Mouse (Mus musculus): ENCODE results near the gene Foxe3. TPM values are rescaled to one million over a fixed set of nuclear protein-coding genes. Genes with fewer than 3 reads are reported as not detected.
A peak's percentile ranks its signal among the peaks of the same experiment; 100 is the strongest.
"Not testable (repeated sequence)": the region's sequence is repeated elsewhere in the genome, so short reads cannot be mapped to it uniquely, and the experiment has no call there.

The Foxe3 gene
- not detected in 2 replicates for polyA plus RNA-seq (2015; fragmentation: Nextera tagmentation; extraction: Ambion mirVana)

DNA sequence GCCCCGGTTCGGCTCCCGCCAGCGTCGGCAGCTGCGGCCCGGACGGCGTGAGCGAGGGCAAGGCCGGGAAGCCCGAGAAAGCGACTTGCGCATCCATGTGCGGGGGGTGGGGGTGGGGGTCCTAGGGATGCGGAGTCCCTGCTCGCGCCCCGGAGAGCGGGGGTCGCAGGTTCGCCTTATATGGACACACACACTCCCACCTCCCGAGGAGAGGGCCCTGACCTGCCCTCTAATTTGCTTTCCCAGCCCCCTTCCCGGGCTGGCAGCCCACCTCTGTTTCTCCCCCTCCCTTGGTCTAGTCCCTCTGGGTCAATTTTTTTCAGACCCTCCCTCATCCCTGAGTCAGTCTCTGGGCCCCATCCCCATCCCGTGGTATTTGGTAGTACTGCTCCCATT is at the start of gene Foxe3:
Gene Foxe3, minus strand, starts transcription at position 97 of the 396 bp plus-strand sequence.
- Histone ChIP-seq H3K27me3 (peaks cover 88% of the 10 kb centered on the region), H3K4me3 (peak within 1 kb of the TSS; percentile 36), H3K4me2 (peak within 1 kb of the TSS; percentile 59), H3K9me3 (replicated peaks) (no peaks in the 10 kb centered on the region), H3K4me1 (peaks cover 11% of the 10 kb centered on the region), H3K9ac (no peak within 1 kb of the TSS), H3K27ac (no peak within 1 kb of the TSS), H3K36me3 (ENCODE audit: poor library complexity, severe bottlenecking) (no peaks in the 10 kb centered on the region)
- ATAC-seq: peak; percentile 43; the same call in 1 of the 2 replicates
- WGBS: 0% methylated on average over 20 of the region's 25 CpGs

DNA sequence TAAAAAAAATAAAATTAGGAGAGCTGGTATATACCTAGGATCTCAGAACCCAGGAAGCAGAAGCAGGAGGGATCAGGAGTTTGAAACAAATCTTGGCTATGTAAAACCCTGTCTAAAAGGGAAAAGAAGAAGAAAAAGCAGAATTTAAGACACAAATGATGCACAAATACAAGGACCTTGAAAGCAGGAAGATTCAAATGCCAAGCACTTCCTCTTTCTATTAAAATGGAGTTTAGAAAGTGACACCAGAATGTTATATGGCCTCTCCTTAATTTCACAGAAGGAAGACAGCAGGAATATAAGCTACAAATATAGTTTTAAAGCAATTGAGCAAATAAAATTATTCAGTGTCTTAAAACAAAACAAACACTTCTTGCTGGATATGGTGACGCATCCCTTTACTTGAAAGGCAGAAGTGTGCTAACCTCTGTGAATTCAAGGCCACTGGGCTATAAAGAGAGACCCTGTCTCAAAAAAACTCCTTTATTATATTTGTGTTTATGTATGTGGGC is 47.5 kb upstream of the Foxe3 start:
- no peak overlapping the region for H3K27ac ChIP-seq
- H3K4me2 ChIP-seq: no peak overlapping the region
- no peak overlapping the region for H3K9ac ChIP-seq
- peaks cover 9% of the 10 kb centered on the region for H3K36me3 ChIP-seq (ENCODE audit: poor library complexity, severe bottlenecking)
- H3K27me3 ChIP-seq: no peaks in the 10 kb centered on the region
- ATAC-seq: no peak
- H3K4me3 ChIP-seq: no peak overlapping the region
- no peaks in the 10 kb centered on the region for H3K9me3 ChIP-seq (replicated peaks)
- WGBS: 86% methylated on average over 1 of the region's 1 CpGs
- H3K4me1 ChIP-seq: no peaks in the 10 kb centered on the region

DNA sequence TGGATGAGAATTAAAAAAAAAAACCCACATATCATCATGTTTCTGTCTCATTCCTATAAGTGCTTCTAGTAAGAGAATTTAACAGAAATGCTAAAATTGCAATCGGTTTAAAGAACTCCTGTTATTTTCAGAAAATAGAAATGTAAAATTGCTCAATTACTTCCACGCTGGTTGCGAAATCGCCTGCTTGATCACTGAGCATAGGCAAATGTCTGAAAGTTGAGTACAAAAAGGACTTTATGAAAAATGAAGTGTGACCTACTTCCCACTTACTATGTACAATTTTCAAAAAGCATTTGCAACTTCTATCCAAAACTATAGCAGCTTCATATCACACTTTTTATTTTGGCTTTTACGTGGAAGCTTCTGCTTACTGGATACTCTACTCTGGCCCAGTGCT is 44.9 kb upstream of the Foxe3 start:
- Histone ChIP-seq H3K9ac (no peak overlapping the region), H3K27ac (no peak overlapping the region), H3K27me3 (no peaks in the 10 kb centered on the region), H3K4me2 (no peak overlapping the region), H3K4me3 (no peak overlapping the region), H3K4me1 (no peaks in the 10 kb centered on the region), H3K36me3 (ENCODE audit: poor library complexity, severe bottlenecking) (peaks cover 31% of the 10 kb centered on the region), H3K9me3 (replicated peaks) (no peaks in the 10 kb centered on the region)
- no peak for ATAC-seq
- 98% methylated on average over 5 of the region's 5 CpGs for WGBS

DNA sequence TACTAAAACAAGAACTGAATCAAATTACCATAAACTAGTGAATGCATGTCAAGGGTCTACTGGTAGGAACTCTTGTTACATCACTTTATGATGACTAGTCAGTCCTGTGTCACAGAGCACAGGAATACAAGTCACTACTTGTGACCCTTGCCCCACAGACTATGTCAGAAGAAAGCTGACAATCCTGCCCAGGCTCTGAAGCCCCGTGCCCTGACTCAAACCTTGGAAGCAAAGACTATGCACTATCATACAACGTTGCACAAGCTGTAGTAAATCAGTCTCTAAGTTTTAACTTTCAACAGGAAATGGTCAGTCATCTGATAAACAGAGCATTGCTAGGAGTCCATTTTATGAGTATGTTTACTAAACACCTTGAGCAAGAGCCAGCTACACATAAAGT is 35.1 kb upstream of the Foxe3 start:
- H3K27me3 ChIP-seq; H3K4me1 ChIP-seq; H3K4me3 ChIP-seq; H3K27ac ChIP-seq; H3K4me2 ChIP-seq; H3K9me3 ChIP-seq (replicated peaks); H3K9ac ChIP-seq; ATAC-seq: not testable (repeated sequence)
- H3K36me3 ChIP-seq (ENCODE audit: poor library complexity, severe bottlenecking): peaks cover 42% of the 10 kb centered on the region
- WGBS: 94% methylated on average over 2 of the region's 2 CpGs

DNA sequence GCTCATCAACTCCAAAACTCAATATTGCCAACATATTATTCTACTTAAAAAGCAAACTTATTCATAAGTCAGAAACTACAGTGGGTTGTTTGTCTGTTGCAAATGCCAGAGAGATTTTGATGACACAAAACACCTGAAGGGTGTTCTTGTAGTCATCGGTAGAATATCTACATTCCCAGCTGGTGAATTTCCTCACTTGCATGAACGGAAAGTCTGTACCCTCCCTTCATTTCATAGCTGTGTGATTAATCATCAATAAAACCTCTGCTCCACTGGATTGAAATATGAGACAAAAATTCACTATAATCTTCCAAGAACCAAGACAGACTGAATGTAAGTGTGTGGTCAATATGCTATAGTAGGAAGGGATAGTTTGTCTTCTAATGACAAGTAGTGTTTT is 33.7 kb upstream of the Foxe3 start:
- Histone ChIP-seq H3K9me3 (replicated peaks) (no peaks in the 10 kb centered on the region), H3K27me3 (no peaks in the 10 kb centered on the region), H3K36me3 (ENCODE audit: poor library complexity, severe bottlenecking) (peaks cover 29% of the 10 kb centered on the region), H3K27ac (no peak overlapping the region), H3K9ac (no peak overlapping the region), H3K4me3 (no peak overlapping the region), H3K4me2 (no peak overlapping the region), H3K4me1 (no peaks in the 10 kb centered on the region)
- WGBS: 96% methylated on average over 2 of the region's 2 CpGs
- ATAC-seq: no peak

DNA sequence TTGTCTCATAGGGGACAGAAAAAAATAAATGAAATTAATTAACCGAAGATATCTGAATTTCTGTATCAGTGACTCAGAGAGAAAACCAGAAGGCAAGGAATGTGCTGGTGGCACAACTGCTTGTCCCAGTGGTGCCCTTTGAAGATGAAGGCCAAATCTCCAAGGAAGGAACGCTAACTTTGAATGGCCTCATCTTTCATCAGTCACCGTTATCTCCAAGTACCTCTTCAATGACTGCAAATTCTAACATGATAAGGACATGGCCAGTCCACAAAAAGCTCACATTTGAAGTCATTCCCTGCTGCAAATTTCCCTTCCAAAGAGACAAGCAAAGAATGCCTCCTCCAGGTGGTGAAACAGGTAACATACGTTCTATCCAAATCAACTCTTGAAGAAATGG is 33.0 kb upstream of the Foxe3 start:
- Histone ChIP-seq H3K4me1 (no peaks in the 10 kb centered on the region), H3K9ac (no peak overlapping the region), H3K4me2 (no peak overlapping the region), H3K4me3 (no peak overlapping the region), H3K27me3 (no peaks in the 10 kb centered on the region), H3K9me3 (replicated peaks) (no peaks in the 10 kb centered on the region), H3K36me3 (ENCODE audit: poor library complexity, severe bottlenecking) (peaks cover 25% of the 10 kb centered on the region), H3K27ac (no peak overlapping the region)
- WGBS: 94% methylated on average over 4 of the region's 4 CpGs
- no peak for ATAC-seq

DNA sequence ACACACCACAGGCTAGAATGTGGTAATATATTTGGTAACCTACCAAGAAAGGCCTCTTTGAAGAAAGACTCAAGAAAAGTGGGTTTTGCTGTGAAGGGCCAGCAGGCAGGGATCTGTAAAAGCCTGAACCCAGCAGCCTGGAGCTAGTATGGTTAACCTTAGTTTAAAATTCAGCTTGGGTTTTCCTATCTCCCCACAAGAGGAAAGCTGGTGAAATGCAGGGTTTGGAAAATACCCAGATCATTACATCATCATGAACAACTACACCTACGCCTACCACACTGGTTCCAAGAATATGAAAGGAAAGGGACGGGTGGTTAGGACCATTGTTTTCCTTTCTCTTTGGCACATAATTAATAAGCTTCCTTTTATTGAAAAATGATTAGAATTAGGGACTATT is 32.4 kb upstream of the Foxe3 start:
- H3K27me3 ChIP-seq: peaks cover 2% of the 10 kb centered on the region; the same call in 1 of the 2 replicates
- H3K9ac ChIP-seq: no peak overlapping the region
- WGBS: 66% methylated on average over 2 of the region's 2 CpGs
- H3K4me2 ChIP-seq: no peak overlapping the region
- no peaks in the 10 kb centered on the region for H3K9me3 ChIP-seq (replicated peaks)
- ATAC-seq: no peak
- H3K4me1 ChIP-seq: no peaks in the 10 kb centered on the region
- H3K27ac ChIP-seq: no peak overlapping the region
- H3K36me3 ChIP-seq (ENCODE audit: poor library complexity, severe bottlenecking): peaks cover 25% of the 10 kb centered on the region
- no peak overlapping the region for H3K4me3 ChIP-seq

DNA sequence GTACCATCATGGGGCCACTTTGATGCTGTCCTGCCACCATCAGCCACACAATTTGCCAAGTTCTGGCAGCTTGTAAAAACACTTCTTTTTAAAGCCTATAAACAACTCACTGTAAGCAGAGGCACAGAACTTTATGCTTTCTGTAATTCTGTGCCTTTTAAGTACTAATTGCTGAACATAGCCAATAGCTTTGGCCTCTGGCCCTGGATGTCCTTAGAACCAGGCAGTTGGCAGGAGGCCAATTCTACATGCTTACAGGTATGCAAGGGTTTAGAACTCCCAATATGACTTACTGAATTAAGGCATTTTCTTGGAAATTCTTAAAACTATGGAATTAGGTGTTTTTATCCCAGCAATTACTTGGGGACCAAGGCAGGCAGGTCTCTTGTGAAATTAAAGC is 31.6 kb upstream of the Foxe3 start:
- H3K4me3 ChIP-seq: no peak overlapping the region
- no peak overlapping the region for H3K27ac ChIP-seq
- peaks cover 17% of the 10 kb centered on the region for H3K36me3 ChIP-seq (ENCODE audit: poor library complexity, severe bottlenecking)
- peaks cover 2% of the 10 kb centered on the region; the same call in 1 of the 2 replicates for H3K27me3 ChIP-seq
- H3K9ac ChIP-seq: no peak overlapping the region
- ATAC-seq: no peak
- no peaks in the 10 kb centered on the region for H3K9me3 ChIP-seq (replicated peaks)
- H3K4me1 ChIP-seq: no peaks in the 10 kb centered on the region
- no peak overlapping the region for H3K4me2 ChIP-seq

DNA sequence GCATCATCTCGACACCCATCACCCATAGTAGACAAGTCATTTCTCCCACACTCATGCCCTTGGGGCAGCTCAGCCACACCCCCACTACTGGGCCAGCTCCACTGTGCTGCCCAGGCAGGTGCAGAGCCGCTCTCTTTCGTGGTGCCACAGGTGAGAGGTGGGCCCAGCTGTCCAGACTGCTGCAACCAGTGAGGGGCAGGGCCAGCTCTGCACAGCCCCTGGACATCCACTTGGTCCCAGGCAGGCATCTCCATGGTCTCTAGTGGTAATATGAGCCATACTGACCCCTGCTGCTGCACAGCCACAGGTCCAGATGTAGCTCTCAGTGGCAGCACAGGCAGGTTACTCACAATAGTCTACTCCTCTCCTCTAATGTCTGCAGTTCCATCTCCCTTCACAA is 27.4 kb upstream of the Foxe3 start:
- H3K4me3 ChIP-seq: no peak overlapping the region
- 91% methylated on average over 3 of the region's 3 CpGs for WGBS
- no peaks in the 10 kb centered on the region for H3K9me3 ChIP-seq (replicated peaks)
- H3K27me3 ChIP-seq: peaks cover 8% of the 10 kb centered on the region; the same call in 1 of the 2 replicates
- no peaks in the 10 kb centered on the region for H3K36me3 ChIP-seq (ENCODE audit: poor library complexity, severe bottlenecking)
- no peak overlapping the region for H3K27ac ChIP-seq
- no peak overlapping the region for H3K9ac ChIP-seq
- no peaks in the 10 kb centered on the region for H3K4me1 ChIP-seq
- no peak overlapping the region for H3K4me2 ChIP-seq
- 0 out of 2 replicates have a peak, but pooled peaks have one; percentile 33 for ATAC-seq

DNA sequence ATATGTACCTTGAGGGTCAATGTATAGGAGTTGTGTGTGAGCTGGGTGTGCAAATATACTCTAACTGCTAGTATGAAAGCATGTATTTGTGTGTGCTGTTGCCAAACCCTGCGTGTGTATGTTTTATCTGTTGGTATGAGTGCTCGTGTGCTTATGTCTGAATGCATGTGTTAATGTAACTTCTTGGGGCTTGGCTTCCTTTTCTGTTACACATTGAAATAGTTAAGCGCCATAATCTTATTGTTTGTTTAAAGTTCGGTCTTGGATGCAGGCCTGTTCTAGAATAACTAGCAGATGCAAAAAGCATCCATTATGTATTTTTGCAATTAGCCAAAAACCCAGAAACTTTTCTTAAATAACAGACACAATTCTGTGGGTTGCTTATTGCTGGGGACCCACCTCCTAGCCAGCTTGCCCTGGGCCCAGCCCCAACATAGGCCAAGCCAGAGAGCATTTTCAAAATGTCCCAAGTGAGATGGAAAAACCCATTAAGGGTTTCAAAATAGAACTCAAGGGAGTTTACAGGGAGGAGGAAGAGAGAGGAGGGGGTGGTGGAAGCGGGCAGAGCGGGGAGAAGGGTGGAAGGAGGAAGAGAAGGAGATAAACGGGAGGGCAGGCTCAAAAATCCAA is 22.2 kb upstream of the Foxe3 start:
- WGBS: 69% methylated on average over 7 of the region's 7 CpGs
- Histone ChIP-seq H3K9me3 (replicated peaks) (no peaks in the 10 kb centered on the region), H3K4me2 (no peak overlapping the region), H3K4me3 (no peak overlapping the region), H3K36me3 (ENCODE audit: poor library complexity, severe bottlenecking) (no peaks in the 10 kb centered on the region), H3K9ac (no peak overlapping the region), H3K4me1 (peaks cover 5% of the 10 kb centered on the region; the same call in 1 of the 2 replicates), H3K27me3 (peaks cover 37% of the 10 kb centered on the region), H3K27ac (no peak overlapping the region)
- no peak for ATAC-seq

DNA sequence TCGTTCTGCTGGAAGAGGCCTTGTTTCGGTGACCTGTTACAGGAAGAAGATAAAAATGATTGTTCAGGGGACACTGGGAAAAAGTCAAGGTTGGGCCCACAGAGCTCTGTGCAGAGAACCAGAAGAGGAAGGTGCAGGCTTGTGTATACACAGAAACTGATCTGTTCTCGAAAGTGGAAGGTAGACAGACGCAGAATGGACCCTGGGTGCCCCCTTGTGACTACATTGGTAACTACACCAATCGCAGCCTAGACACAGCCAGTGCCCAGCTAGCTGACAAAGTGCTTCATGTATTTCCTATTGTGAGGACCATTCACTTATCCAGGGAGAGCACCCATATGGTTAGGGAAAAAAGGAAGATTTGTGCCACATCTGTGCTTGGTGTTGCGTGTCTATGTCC is 21.6 kb upstream of the Foxe3 start:
- no peak overlapping the region for H3K4me2 ChIP-seq

DNA sequence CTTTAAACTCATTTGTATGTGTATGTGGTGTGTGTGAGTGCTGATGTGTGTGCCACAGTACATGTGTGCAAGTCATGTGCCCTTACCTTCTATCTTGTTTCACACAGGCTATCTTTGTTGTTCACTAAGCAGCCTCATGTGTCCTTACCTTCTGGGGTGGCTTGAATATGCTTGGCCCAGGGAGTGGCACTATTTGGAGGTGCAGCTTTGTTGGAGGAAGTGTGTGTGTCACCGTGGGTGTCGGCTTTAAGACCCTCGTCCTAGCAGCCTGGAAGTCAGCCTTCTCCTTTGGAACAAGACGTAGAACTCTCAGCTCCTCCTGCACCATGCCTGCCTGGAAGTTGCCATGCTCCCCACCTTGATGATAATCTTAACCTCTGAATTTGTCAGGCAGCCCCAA is 20.6 kb upstream of the Foxe3 start:
- no peaks in the 10 kb centered on the region for H3K36me3 ChIP-seq (ENCODE audit: poor library complexity, severe bottlenecking)
- no peak overlapping the region for H3K4me2 ChIP-seq
- WGBS: 88% methylated on average over 4 of the region's 4 CpGs
- H3K9ac ChIP-seq: no peak overlapping the region
- H3K27ac ChIP-seq: no peak overlapping the region
- H3K9me3 ChIP-seq (replicated peaks): no peaks in the 10 kb centered on the region
- no peak overlapping the region for H3K4me3 ChIP-seq
- H3K4me1 ChIP-seq: peaks cover 13% of the 10 kb centered on the region
- peaks cover 40% of the 10 kb centered on the region for H3K27me3 ChIP-seq
- no peak for ATAC-seq

More for the DNA sequence above, 21.6 kb upstream of the Foxe3 start:
- Histone ChIP-seq H3K4me1 (peaks cover 8% of the 10 kb centered on the region), H3K4me3 (no peak overlapping the region), H3K9ac (no peak overlapping the region), H3K27me3 (peaks cover 37% of the 10 kb centered on the region), H3K36me3 (ENCODE audit: poor library complexity, severe bottlenecking) (no peaks in the 10 kb centered on the region), H3K27ac (no peak overlapping the region), H3K9me3 (replicated peaks) (no peaks in the 10 kb centered on the region)
- peak; percentile 88 for ATAC-seq
- 33% methylated on average over 6 of the region's 6 CpGs for WGBS

DNA sequence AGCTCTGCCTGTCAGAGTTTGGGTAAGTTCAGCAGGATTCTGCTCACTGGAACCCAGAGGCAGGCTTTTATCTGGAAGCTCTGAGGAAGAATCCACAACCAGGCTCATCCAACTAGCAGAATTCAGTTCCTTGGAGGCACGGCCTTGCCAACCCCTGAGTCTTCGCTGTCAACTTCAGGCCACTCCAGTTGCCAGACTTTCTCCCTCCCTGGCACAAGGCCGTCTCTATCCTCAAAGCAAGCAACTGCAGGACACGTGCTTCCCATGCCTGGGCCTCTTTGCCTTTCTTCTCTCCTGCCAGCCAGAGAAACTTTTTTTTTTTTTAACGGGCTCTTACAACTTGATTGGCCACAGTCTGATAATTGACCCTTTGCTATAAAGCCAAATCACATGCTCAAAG is 19.2 kb upstream of the Foxe3 start:
- Histone ChIP-seq H3K36me3 (ENCODE audit: poor library complexity, severe bottlenecking) (no peaks in the 10 kb centered on the region), H3K4me3 (no peak overlapping the region), H3K9ac (no peak overlapping the region), H3K27ac (no peak overlapping the region), H3K27me3 (peaks cover 48% of the 10 kb centered on the region), H3K4me1 (peaks cover 13% of the 10 kb centered on the region), H3K4me2 (no peak overlapping the region), H3K9me3 (replicated peaks) (no peaks in the 10 kb centered on the region)
- no peak for ATAC-seq
- WGBS: 19% methylated on average over 5 of the region's 5 CpGs

Measured in forebrain, embryonic 13.5 days (tissue).